Mouse (Mus musculus): ENCODE measurements around the gene Slc37a2. TPM values are rescaled to one million over a fixed set of nuclear protein-coding genes. Genes with fewer than 3 reads are reported as not detected.

The Slc37a2 gene
- polyA plus RNA-seq, 1 experiment from 2014 or later = 1.4 TPM

DNA sequence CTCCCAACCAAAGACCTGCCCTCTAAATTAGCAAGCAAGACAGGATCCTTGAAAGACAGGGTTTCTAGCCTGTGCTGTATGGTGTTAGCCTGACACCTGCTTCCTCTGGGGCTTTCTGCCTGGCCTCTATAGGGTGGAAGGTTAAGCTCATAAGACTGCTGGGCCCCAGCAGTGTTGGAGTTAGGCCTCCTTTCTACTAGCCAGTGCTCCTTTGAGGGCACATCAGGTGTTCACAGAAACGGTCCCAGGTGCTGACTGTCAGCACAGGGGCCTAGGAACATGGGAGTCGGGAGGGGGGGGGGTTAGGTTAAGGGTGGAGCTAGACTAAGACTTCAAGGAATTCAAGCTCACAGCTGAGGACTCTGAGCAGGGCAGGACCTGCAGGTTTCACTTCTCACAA lies 10.1 kb downstream of the Slc37a2 start:
- 0 out of 2 replicates have a peak, but pooled peaks cover 6% of the 10 kb centered on the region for H3K4me1 ChIP-seq (replicated peaks)
- 79% methylated on average over 2 of the region's 2 CpGs for WGBS
- no peak overlapping the region for H3K4me3 ChIP-seq
- no peaks in the 10 kb centered on the region for H3K36me3 ChIP-seq
- H3K4me2 ChIP-seq = no peak overlapping the region
- H3K9me3 ChIP-seq = no peaks in the 10 kb centered on the region
- H3K27me3 ChIP-seq = no peaks in the 10 kb centered on the region
- H3K27ac ChIP-seq (replicated peaks) = no peak overlapping the region
- no peak for ATAC-seq (ENCODE audit: low FRiP score, low read depth)
- no peak overlapping the region for H3K9ac ChIP-seq

- no peak overlapping the region for H3K27ac ChIP-seq (replicated peaks)
- 0 out of 2 replicates have a peak, but pooled peaks cover 6% of the 10 kb centered on the region for H3K4me1 ChIP-seq (replicated peaks)
- H3K4me3 ChIP-seq = no peak overlapping the region
- H3K9me3 ChIP-seq = no peaks in the 10 kb centered on the region
- H3K4me2 ChIP-seq = no peak overlapping the region
- no peak overlapping the region for H3K9ac ChIP-seq
- no peak for ATAC-seq (ENCODE audit: low FRiP score, low read depth)
- H3K27me3 ChIP-seq = no peaks in the 10 kb centered on the region
- no peaks in the 10 kb centered on the region for H3K36me3 ChIP-seq
- WGBS = 86% methylated on average over 1 of the region's 1 CpGs
Observed at GRCm38 (mm10) chr9:37244600-37244999, 10.9 kb downstream of the Slc37a2 start.

- no peak overlapping the region for H3K27ac ChIP-seq (replicated peaks)
- H3K4me1 ChIP-seq (replicated peaks) = no peaks in the 10 kb centered on the region
- no peaks in the 10 kb centered on the region for H3K27me3 ChIP-seq
- H3K9ac ChIP-seq = no peak overlapping the region
- H3K36me3 ChIP-seq = no peaks in the 10 kb centered on the region
- no peak for ATAC-seq (ENCODE audit: low FRiP score, low read depth)
- H3K4me3 ChIP-seq = no peak overlapping the region
- WGBS = 86% methylated on average over 3 of the region's 3 CpGs
- H3K9me3 ChIP-seq = no peaks in the 10 kb centered on the region
- no peak overlapping the region for H3K4me2 ChIP-seq
Observed at GRCm38 (mm10) chr9:37242764-37243163, 12.8 kb downstream of the Slc37a2 start.

DNA sequence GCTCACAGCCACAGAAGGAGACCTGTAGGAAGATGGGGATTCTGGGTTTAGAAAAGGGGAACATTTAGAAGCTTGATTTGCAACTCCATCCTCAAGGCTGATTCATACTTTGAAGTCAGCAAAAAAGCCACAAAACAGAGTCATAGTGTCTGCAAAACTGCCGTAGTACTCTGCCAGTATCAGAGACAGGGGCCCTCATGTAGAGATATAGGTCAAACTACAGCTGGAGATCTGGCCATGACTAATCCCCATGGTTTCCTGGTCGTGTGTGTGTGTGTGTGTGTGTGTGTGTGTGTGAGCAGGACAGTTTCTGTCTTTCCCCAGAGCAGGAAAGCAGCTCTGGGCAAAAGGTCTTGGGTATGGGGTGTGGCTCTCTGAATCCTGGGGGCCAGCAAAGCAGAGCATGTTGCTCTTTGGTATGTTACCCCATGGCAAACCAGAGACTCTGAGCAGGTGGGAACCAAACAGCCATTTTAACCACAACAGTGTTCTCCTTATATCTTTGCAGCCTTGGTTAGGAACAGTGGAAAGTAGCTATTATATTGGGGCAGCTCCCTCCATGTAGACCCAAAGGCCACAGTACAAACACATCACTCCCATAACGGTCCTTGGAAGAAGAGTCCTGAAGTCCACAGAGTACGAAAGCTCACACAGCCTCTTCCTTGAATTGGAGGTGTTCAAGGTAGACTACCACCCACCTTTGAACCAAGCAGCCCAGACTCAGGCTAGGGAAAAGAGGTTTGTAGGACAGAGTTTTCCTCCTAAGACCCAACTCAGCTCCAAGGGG lies 19.4 kb downstream of the Slc37a2 start:
- Histone ChIP-seq H3K4me3 (no peak overlapping the region), H3K9me3 (no peaks in the 10 kb centered on the region), H3K4me2 (no peak overlapping the region), H3K27ac (replicated peaks) (no peak overlapping the region), H3K4me1 (replicated peaks) (no peaks in the 10 kb centered on the region), H3K36me3 (no peaks in the 10 kb centered on the region), H3K9ac (no peak overlapping the region), H3K27me3 (no peaks in the 10 kb centered on the region)
- ATAC-seq (ENCODE audit: low FRiP score, low read depth) = no peak
- 73% methylated on average over 4 of the region's 4 CpGs for WGBS

DNA sequence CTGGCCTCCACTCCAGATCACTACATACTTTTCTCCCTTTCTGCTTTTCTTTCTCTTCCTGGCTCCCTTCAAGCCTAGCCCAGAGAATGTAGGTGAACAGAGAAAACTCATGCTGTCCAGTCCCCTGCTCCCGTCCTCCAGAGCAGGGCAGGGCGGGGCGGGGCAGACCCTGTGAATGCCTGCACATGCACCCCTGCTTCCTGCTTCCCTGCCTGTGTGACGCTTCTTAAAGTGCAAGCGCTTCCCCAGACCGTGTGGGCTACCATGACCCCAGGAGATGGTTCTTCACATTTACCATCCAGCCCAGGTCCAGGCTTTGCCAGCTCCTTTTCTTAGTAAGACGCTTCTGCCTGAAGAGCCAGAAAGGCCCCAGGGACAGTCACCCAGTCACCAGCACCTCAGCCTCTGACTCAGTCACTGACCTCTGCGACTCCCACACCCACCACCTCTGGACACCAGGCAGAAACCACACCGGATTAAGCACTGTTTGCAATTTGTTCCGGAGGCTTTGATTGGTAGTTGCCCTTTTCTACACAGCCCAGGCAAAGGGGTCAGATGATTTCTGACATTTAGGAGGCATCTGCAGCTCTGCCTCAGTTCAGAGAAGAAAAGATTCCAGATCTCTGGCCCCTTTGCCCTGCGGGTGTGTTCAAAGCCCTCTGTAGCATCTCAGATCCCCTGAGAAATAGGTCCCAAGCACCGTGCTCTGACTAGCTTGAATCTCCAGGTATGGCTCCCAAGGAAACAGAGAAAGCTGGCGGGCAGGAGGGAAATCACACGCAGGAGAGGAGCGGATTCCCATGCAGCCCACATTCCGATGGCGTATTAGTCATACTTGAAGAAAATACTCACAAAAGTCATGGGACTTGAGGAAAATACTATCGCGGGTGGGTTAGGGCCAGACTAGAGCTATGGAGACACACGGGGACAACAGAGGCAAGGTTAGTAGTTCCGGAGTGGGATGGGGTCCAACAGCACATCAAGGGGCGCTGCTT lies 23.0 kb downstream of the Slc37a2 start:
- no peak overlapping the region for H3K4me2 ChIP-seq
- no peak for ATAC-seq (ENCODE audit: low FRiP score, low read depth)
- no peak overlapping the region for H3K4me3 ChIP-seq
- no peaks in the 10 kb centered on the region for H3K9me3 ChIP-seq
- H3K27ac ChIP-seq (replicated peaks) = no peak overlapping the region
- H3K36me3 ChIP-seq = no peaks in the 10 kb centered on the region
- no peak overlapping the region for H3K9ac ChIP-seq
- 66% methylated on average over 22 of the region's 22 CpGs for WGBS
- peaks cover 11% of the 10 kb centered on the region for H3K4me1 ChIP-seq (replicated peaks)
- no peaks in the 10 kb centered on the region for H3K27me3 ChIP-seq

- no peak overlapping the region for H3K9ac ChIP-seq
- H3K27me3 ChIP-seq = no peaks in the 10 kb centered on the region
- H3K36me3 ChIP-seq = no peaks in the 10 kb centered on the region
- no peak for ATAC-seq (ENCODE audit: low FRiP score, low read depth)
- H3K4me1 ChIP-seq (replicated peaks) = peaks cover 11% of the 10 kb centered on the region
- WGBS = 95% methylated on average over 9 of the region's 9 CpGs
- H3K27ac ChIP-seq (replicated peaks) = no peak overlapping the region
- H3K4me2 ChIP-seq = no peak overlapping the region
- no peaks in the 10 kb centered on the region for H3K9me3 ChIP-seq
- no peak overlapping the region for H3K4me3 ChIP-seq
Observed at GRCm38 (mm10) chr9:37230486-37231195, 24.9 kb downstream of the Slc37a2 start.

DNA sequence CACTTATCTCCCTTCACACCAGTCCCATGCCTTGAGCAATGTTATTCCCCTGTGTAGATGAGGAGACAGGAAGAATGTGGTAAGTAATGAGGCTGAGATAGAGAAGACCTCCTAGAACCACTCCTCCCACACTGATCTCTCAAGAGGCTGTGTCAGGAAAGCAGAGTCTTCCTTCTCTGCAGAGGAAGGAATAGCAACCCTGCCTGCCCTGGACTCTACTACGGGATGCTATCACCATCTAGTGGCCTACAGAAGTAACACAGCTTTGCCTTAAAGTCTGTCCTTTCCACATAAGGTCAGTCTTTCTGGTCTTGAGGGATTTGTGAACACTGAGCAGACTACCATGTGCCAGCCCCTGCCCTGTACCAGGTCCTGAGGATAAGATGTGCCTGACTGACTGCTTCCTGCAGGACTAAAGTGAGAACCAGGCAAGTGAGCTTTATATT lies 25.6 kb downstream of the Slc37a2 start:
- WGBS = 0% methylated on average over 1 of the region's 1 CpGs

GRCm38 (mm10) chr9:37225581-37225980 lies 30.0 kb downstream of the Slc37a2 start:
- Histone ChIP-seq H3K4me3 (no peak overlapping the region), H3K36me3 (no peaks in the 10 kb centered on the region), H3K4me2 (no peak overlapping the region), H3K4me1 (replicated peaks) (peaks cover 11% of the 10 kb centered on the region), H3K9me3 (no peaks in the 10 kb centered on the region), H3K27ac (replicated peaks) (no peak overlapping the region), H3K9ac (no peak overlapping the region), H3K27me3 (no peaks in the 10 kb centered on the region)
- ATAC-seq (ENCODE audit: low FRiP score, low read depth) = no peak
- 91% methylated on average over 1 of the region's 1 CpGs for WGBS

More for the DNA sequence above, 25.6 kb downstream of the Slc37a2 start:
- Histone ChIP-seq H3K4me1 (replicated peaks) (peaks cover 11% of the 10 kb centered on the region), H3K27ac (replicated peaks) (no peak overlapping the region; the same call in 1 of the 2 replicates), H3K9me3 (no peaks in the 10 kb centered on the region), H3K36me3 (no peaks in the 10 kb centered on the region), H3K4me2 (no peak overlapping the region), H3K27me3 (no peaks in the 10 kb centered on the region), H3K9ac (no peak overlapping the region), H3K4me3 (no peak overlapping the region)
- ATAC-seq (ENCODE audit: low FRiP score, low read depth) = peak; percentile 87

DNA sequence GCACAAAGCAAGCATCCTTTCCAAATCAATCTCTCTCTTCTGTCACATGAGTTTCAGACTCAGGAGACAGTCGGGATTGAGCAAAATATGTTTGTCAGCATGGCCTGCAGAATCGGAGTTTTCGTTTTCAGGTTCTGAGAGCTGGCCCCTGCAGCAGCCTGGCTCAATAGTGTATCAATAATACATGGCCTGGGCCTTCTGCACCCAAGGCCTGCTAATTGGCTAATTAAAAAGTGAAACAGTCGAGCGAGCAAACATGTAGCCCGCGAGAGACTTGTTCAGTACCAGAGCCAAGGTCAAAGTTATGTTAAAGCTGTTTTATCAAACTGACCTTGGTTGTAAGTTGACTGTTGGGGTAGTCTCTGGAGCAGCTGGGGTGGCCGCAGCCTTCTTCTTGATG lies 34.8 kb downstream of the Slc37a2 start:
- Histone ChIP-seq H3K9ac (no peak overlapping the region), H3K36me3 (no peaks in the 10 kb centered on the region), H3K27me3 (no peaks in the 10 kb centered on the region), H3K4me2 (no peak overlapping the region), H3K4me1 (replicated peaks) (no peaks in the 10 kb centered on the region), H3K4me3 (no peak overlapping the region), H3K27ac (replicated peaks) (no peak overlapping the region), H3K9me3 (no peaks in the 10 kb centered on the region)
- 80% methylated on average over 8 of the region's 8 CpGs for WGBS
- ATAC-seq (ENCODE audit: low FRiP score, low read depth) = peak; percentile 34; the same call in 1 of the 2 replicates

- H3K36me3 ChIP-seq = no peaks in the 10 kb centered on the region
- no peak overlapping the region for H3K27ac ChIP-seq (replicated peaks)
- no peak overlapping the region for H3K4me3 ChIP-seq
- H3K4me1 ChIP-seq (replicated peaks) = no peaks in the 10 kb centered on the region
- 93% methylated on average over 9 of the region's 9 CpGs for WGBS
- no peaks in the 10 kb centered on the region for H3K9me3 ChIP-seq
- H3K4me2 ChIP-seq = no peak overlapping the region
- no peak for ATAC-seq (ENCODE audit: low FRiP score, low read depth)
- no peak overlapping the region for H3K9ac ChIP-seq
- no peaks in the 10 kb centered on the region for H3K27me3 ChIP-seq
Observed at GRCm38 (mm10) chr9:37214327-37215060, 41.0 kb downstream of the Slc37a2 start.

DNA sequence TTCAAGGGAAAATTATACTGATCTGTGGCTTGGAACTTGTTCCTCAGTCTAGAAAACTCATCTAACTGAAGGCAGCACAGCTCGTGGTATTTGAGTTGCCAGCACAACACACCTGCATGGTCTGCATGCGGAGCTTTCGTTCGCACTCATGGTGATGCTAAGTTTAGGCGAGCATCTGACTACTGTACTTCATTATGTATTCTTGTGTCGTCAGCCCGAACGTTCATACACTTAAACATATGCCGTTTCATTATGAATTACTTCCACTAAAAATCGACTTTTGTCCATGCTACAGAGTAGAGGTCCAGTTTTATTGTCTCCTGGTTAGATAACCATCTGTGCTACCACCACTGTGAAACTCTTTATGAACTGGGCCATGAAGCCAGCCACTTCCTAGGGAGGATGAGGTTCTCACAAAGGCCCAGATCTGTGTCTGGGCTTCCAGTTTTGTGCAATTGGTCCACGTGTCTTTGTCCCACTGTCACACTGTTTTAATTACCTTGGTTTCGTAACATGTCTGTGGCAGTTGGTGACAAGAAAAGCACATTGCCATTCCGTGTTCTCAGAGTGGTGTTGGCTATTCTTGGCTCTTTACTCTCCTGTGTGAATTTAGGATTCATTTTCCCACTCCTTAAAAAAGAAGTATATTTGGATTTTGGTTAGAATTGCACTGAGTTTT lies 42.3 kb downstream of the Slc37a2 start:
- Histone ChIP-seq H3K4me2 (no peak overlapping the region), H3K4me1 (replicated peaks) (peaks cover 9% of the 10 kb centered on the region), H3K27ac (replicated peaks) (no peak overlapping the region), H3K9me3 (no peaks in the 10 kb centered on the region), H3K4me3 (no peak overlapping the region), H3K27me3 (no peaks in the 10 kb centered on the region), H3K9ac (no peak overlapping the region), H3K36me3 (no peaks in the 10 kb centered on the region)
- ATAC-seq (ENCODE audit: low FRiP score, low read depth) = no peak
- whole genome bisulfite sequencing = 88% methylated on average over 13 of the region's 13 CpGs

Data from hindbrain, embryonic 15.5 days (tissue).